Mouse (Mus musculus) adrenal gland, postnatal 4 days (tissue): ENCODE data around the gene Stam. TPM values are rescaled to one million over a fixed set of nuclear protein-coding genes. Genes with fewer than 3 reads are reported as not detected.

Experiments
- DNase-seq, 2 experiments: peaks; one replicate each; pipeline ENCODE4 v3.0.0; 2021 to 2022; ENCODE audit warnings: low spot score in 2 of 2, mixed read lengths in 2 of 2
- total RNA-seq, 2 experiments: library from RNA; stranded (reverse); gene quantifications; 2 replicates each; pipeline ENCODE4 v1.2.3; 2021

Stam gene
- total RNA-seq, 2 experiments from 2014 or later, result 52.5 to 54.9 TPM

- DNase-seq, result no peak
Observed at GRCm38 (mm10) chr2:14107673-14108072, 33.8 kb downstream of the Stam start.

- no peak for DNase-seq
Observed at GRCm38 (mm10) chr2:14126387-14126786, 52.5 kb downstream of the Stam start.

GRCm38 (mm10) chr2:14127629-14128028 is 53.7 kb downstream of the Stam start:
- no peak for DNase-seq

- DNase-seq, result no peak
Observed at GRCm38 (mm10) chr2:14130641-14131339, 56.9 kb downstream of the Stam start.

- DNase-seq, result no peak
Observed at GRCm38 (mm10) chr2:14132468-14133326, 58.8 kb downstream of the Stam start.

- no peak for DNase-seq
Observed at GRCm38 (mm10) chr2:14136906-14137305, 63.0 kb downstream of the Stam start.

- DNase-seq, result no peak
Observed at GRCm38 (mm10) chr2:14139590-14139989, 65.7 kb downstream of the Stam start.

GRCm38 (mm10) chr2:14140044-14140443 is 66.1 kb downstream of the Stam start:
- no peak for DNase-seq

- no peak for DNase-seq
Observed at GRCm38 (mm10) chr2:14145311-14145710, 71.4 kb downstream of the Stam start.

- no peak for DNase-seq
Observed at GRCm38 (mm10) chr2:14146913-14147312, 73.0 kb downstream of the Stam start.

- no peak for DNase-seq
Observed at GRCm38 (mm10) chr2:14150829-14151228, 76.9 kb downstream of the Stam start.

- no peak for DNase-seq
Observed at GRCm38 (mm10) chr2:14151854-14152253, 78.0 kb downstream of the Stam start.

GRCm38 (mm10) chr2:14159047-14159446 is 85.1 kb downstream of the Stam start:
- DNase-seq, result no peak

GRCm38 (mm10) chr2:14159756-14160155 is 85.9 kb downstream of the Stam start:
- DNase-seq, result no peak

GRCm38 (mm10) chr2:14164459-14165030 is 90.6 kb downstream of the Stam start:
- no peak for DNase-seq

- DNase-seq, result no peak
Observed at GRCm38 (mm10) chr2:14165066-14165465, 91.2 kb downstream of the Stam start.

- no peak for DNase-seq
Observed at GRCm38 (mm10) chr2:14165618-14166344, 91.9 kb downstream of the Stam start.

- no peak for DNase-seq
Observed at GRCm38 (mm10) chr2:14167721-14168120, 93.8 kb downstream of the Stam start.

- DNase-seq, result no peak
Observed at GRCm38 (mm10) chr2:14174334-14174733, 100.4 kb downstream of the Stam start, which contains the start of gene Tmem236. Tmem236 (plus strand) TSS chr2:14174523.

- DNase-seq, result no peak
Observed at GRCm38 (mm10) chr2:14176460-14177193, 102.7 kb downstream of the Stam start.

GRCm38 (mm10) chr2:14184375-14184774 is 110.5 kb downstream of the Stam start:
- DNase-seq, result no peak
